Mouse (Mus musculus): ENCODE measurements around the gene Hist2h2be. TPM values are rescaled to one million over a fixed set of nuclear protein-coding genes. Genes with fewer than 3 reads are reported as not detected.
A peak's percentile ranks its signal among the peaks of the same experiment; 100 is the strongest.

Hist2h2be gene
- polyA plus RNA-seq, 1 experiment from 2014 or later = 7.2 TPM

- peaks cover 15% of the 10 kb centered on the region for H3K4me1 ChIP-seq
- 0 out of 2 replicates have a peak overlapping the region, but pooled peaks have one; percentile 22 for H3K27ac ChIP-seq
- peaks cover 5% of the 10 kb centered on the region; the same call in 1 of the 2 replicates for H3K27me3 ChIP-seq
- H3K9me3 ChIP-seq = no peaks in the 10 kb centered on the region
- no peaks in the 10 kb centered on the region for H3K36me3 ChIP-seq
- no peak overlapping the region for H3K9ac ChIP-seq
- WGBS = 44% methylated on average over 3 of the region's 3 CpGs
- ATAC-seq (ENCODE audit: low FRiP score, low read depth) = no peak
- no peak overlapping the region for H3K4me3 ChIP-seq
- no peak overlapping the region for H3K4me2 ChIP-seq (replicated peaks)
Measured at GRCm38 (mm10) chr3:96257190-96257589, 36.3 kb downstream of the Hist2h2be start.

GRCm38 (mm10) chr3:96260220-96260619, 39.3 kb downstream of the Hist2h2be start:
- WGBS = 88% methylated on average over 5 of the region's 5 CpGs
- Histone ChIP-seq H3K27me3 (no peaks in the 10 kb centered on the region), H3K9ac (no peak overlapping the region), H3K36me3 (no peaks in the 10 kb centered on the region), H3K4me1 (peaks cover 30% of the 10 kb centered on the region), H3K4me2 (replicated peaks) (no peak overlapping the region), H3K4me3 (no peak overlapping the region), H3K9me3 (no peaks in the 10 kb centered on the region), H3K27ac (no peak overlapping the region)
- no peak for ATAC-seq (ENCODE audit: low FRiP score, low read depth)

GRCm38 (mm10) chr3:96261623-96262022, 40.7 kb downstream of the Hist2h2be start:
- no peaks in the 10 kb centered on the region for H3K27me3 ChIP-seq
- peak overlapping the region; percentile 80 for H3K9ac ChIP-seq
- peak overlapping the region; percentile 98 for H3K27ac ChIP-seq
- peaks cover 24% of the 10 kb centered on the region for H3K4me1 ChIP-seq
- no peaks in the 10 kb centered on the region for H3K36me3 ChIP-seq
- ATAC-seq (ENCODE audit: low FRiP score, low read depth) = no peak
- WGBS = 59% methylated on average over 3 of the region's 3 CpGs
- peak overlapping the region; percentile 77 for H3K4me2 ChIP-seq (replicated peaks)
- H3K9me3 ChIP-seq = no peaks in the 10 kb centered on the region
- peak overlapping the region; percentile 62 for H3K4me3 ChIP-seq

- Histone ChIP-seq H3K36me3 (no peaks in the 10 kb centered on the region), H3K27ac (peak overlapping the region; percentile 98), H3K27me3 (no peaks in the 10 kb centered on the region), H3K4me3 (peak overlapping the region; percentile 62), H3K9ac (peak overlapping the region; percentile 80), H3K9me3 (no peaks in the 10 kb centered on the region), H3K4me2 (replicated peaks) (peak overlapping the region; percentile 77), H3K4me1 (peaks cover 24% of the 10 kb centered on the region)
- under 1% methylated on average over 19 of the region's 19 CpGs for WGBS
- peak; percentile 70 for ATAC-seq (ENCODE audit: low FRiP score, low read depth)
Measured at GRCm38 (mm10) chr3:96262216-96262875, 41.4 kb downstream of the Hist2h2be start.

GRCm38 (mm10) chr3:96262979-96263550, 42.1 kb downstream of the Hist2h2be start, which contains the start of gene Hist2h4:
Gene Hist2h4 (minus strand): TSS chr3:96263311.
- peak; percentile 88 for ATAC-seq (ENCODE audit: low FRiP score, low read depth)
- H3K4me3 ChIP-seq = peak within 1 kb of the TSS; percentile 62
- under 1% methylated on average over 40 of the region's 40 CpGs for WGBS
- peak within 1 kb of the TSS; percentile 98 for H3K27ac ChIP-seq
- peak within 1 kb of the TSS; percentile 77 for H3K4me2 ChIP-seq (replicated peaks)
- H3K9me3 ChIP-seq = no peaks in the 10 kb centered on the region
- H3K9ac ChIP-seq = peak within 1 kb of the TSS; percentile 80
- peaks cover 26% of the 10 kb centered on the region for H3K4me1 ChIP-seq
- no peaks in the 10 kb centered on the region for H3K27me3 ChIP-seq
- no peaks in the 10 kb centered on the region for H3K36me3 ChIP-seq

- 0 out of 2 replicates have a peak, but pooled peaks have one; percentile 2 for ATAC-seq (ENCODE audit: low FRiP score, low read depth)
- H3K9ac ChIP-seq = peak overlapping the region; percentile 73
Measured at GRCm38 (mm10) chr3:96263558-96264403, 42.9 kb downstream of the Hist2h2be start.

GRCm38 (mm10) chr3:96264404-96264949, 43.6 kb downstream of the Hist2h2be start:
- Histone ChIP-seq H3K9me3 (no peaks in the 10 kb centered on the region), H3K4me1 (peaks cover 26% of the 10 kb centered on the region), H3K9ac (peak overlapping the region; percentile 73), H3K4me2 (replicated peaks) (peak overlapping the region; percentile 77), H3K27me3 (no peaks in the 10 kb centered on the region), H3K27ac (peak overlapping the region; percentile 98), H3K36me3 (no peaks in the 10 kb centered on the region), H3K4me3 (peak overlapping the region; percentile 62)
- no peak for ATAC-seq (ENCODE audit: low FRiP score, low read depth)
- WGBS = 77% methylated on average over 7 of the region's 7 CpGs

More at GRCm38 (mm10) chr3:96263558-96264403, 42.9 kb downstream of the Hist2h2be start:
- Histone ChIP-seq H3K36me3 (no peaks in the 10 kb centered on the region), H3K9me3 (no peaks in the 10 kb centered on the region), H3K27ac (peak overlapping the region; percentile 98), H3K4me3 (peak overlapping the region; percentile 62), H3K27me3 (no peaks in the 10 kb centered on the region), H3K4me2 (replicated peaks) (peak overlapping the region; percentile 77), H3K4me1 (peaks cover 26% of the 10 kb centered on the region)
- 9% methylated on average over 27 of the region's 27 CpGs for WGBS

GRCm38 (mm10) chr3:96266132-96266710, 45.3 kb downstream of the Hist2h2be start:
- no peak overlapping the region for H3K4me2 ChIP-seq (replicated peaks)
- no peak overlapping the region for H3K9ac ChIP-seq
- H3K36me3 ChIP-seq = no peaks in the 10 kb centered on the region
- H3K4me1 ChIP-seq = peaks cover 26% of the 10 kb centered on the region
- WGBS = 91% methylated on average over 8 of the region's 8 CpGs
- H3K4me3 ChIP-seq = no peak overlapping the region
- H3K9me3 ChIP-seq = no peaks in the 10 kb centered on the region
- no peaks in the 10 kb centered on the region for H3K27me3 ChIP-seq
- ATAC-seq (ENCODE audit: low FRiP score, low read depth) = no peak
- H3K27ac ChIP-seq = no peak overlapping the region

GRCm38 (mm10) chr3:96267541-96267940, 46.6 kb downstream of the Hist2h2be start:
- no peaks in the 10 kb centered on the region for H3K9me3 ChIP-seq
- H3K27ac ChIP-seq = peak overlapping the region; percentile 93
- H3K4me2 ChIP-seq (replicated peaks) = peak overlapping the region; percentile 84
- no peaks in the 10 kb centered on the region for H3K36me3 ChIP-seq
- no peak for ATAC-seq (ENCODE audit: low FRiP score, low read depth)
- H3K4me3 ChIP-seq = no peak overlapping the region
- H3K9ac ChIP-seq = no peak overlapping the region
- WGBS = 81% methylated on average over 4 of the region's 4 CpGs
- no peaks in the 10 kb centered on the region for H3K27me3 ChIP-seq
- H3K4me1 ChIP-seq = peaks cover 17% of the 10 kb centered on the region

- H3K27ac ChIP-seq = peak within 1 kb of the TSS; percentile 97
- 23% methylated on average over 30 of the region's 30 CpGs for WGBS
- peak within 1 kb of the TSS; percentile 59 for H3K4me3 ChIP-seq
Measured at GRCm38 (mm10) chr3:96268051-96268775, 47.3 kb downstream of the Hist2h2be start, which contains the start of gene Hist2h3b. Gene Hist2h3b (plus strand): TSS chr3:96268654.

More at GRCm38 (mm10) chr3:96268051-96268775, 47.3 kb downstream of the Hist2h2be start, which contains the start of gene Hist2h3b:
- peak within 1 kb of the TSS; percentile 78 for H3K9ac ChIP-seq
- peak within 1 kb of the TSS; percentile 84 for H3K4me2 ChIP-seq (replicated peaks)
- H3K27me3 ChIP-seq = no peaks in the 10 kb centered on the region
- ATAC-seq (ENCODE audit: low FRiP score, low read depth) = peak; percentile 81
- H3K36me3 ChIP-seq = no peaks in the 10 kb centered on the region
- H3K4me1 ChIP-seq = peaks cover 17% of the 10 kb centered on the region
- no peaks in the 10 kb centered on the region for H3K9me3 ChIP-seq
